Mouse (Mus musculus) thymus, adult 2 months (tissue): ENCODE measurements around the gene Tmx2. TPM values are rescaled to one million over a fixed set of nuclear protein-coding genes. Genes with fewer than 3 reads are reported as not detected.

Source experiments
- DNase-seq: peaks from one replicate; pipeline ENCODE4 v3.0.0; 2021
- H3K27ac ChIP-seq: fragments of 200-500 bp; 2 replicates; pipeline ENCODE4 v1.5.1; 2012; ENCODE audit warnings: low read length, control low read depth; ENCODE audit not compliant: control insufficient read depth, insufficient read depth
- H3K27me3 ChIP-seq: fragments of 200-500 bp; 2 replicates; pipeline ENCODE4 v1.6.1; 2012; ENCODE audit warnings: mild to moderate bottlenecking, low read length, moderate library complexity, mixed read lengths; ENCODE audit not compliant: control insufficient read depth, insufficient read depth
- H3K36me3 ChIP-seq: fragments of 200-500 bp; 2 replicates; pipeline ENCODE4 v1.6.1; 2012; ENCODE audit warnings: mild to moderate bottlenecking, low read length, moderate library complexity; ENCODE audit not compliant: control insufficient read depth, insufficient read depth
- H3K4me1 ChIP-seq: fragments of 200-500 bp; replicated peaks from 2 replicates; pipeline ENCODE4 v1.6.1; 2012; ENCODE audit warnings: low read length; ENCODE audit not compliant: control insufficient read depth, insufficient read depth
- H3K4me3 ChIP-seq: fragments of 200-500 bp; 2 replicates; pipeline ENCODE4 v1.5.1; 2012; ENCODE audit warnings: mild to moderate bottlenecking, low read length, control low read depth, moderate library complexity; ENCODE audit not compliant: control insufficient read depth, insufficient read depth
- CTCF ChIP-seq: fragments of 200-500 bp; IDR thresholded peaks from 2 replicates; pipeline ENCODE4 v1.5.1; 2012; ENCODE audit warnings: mild to moderate bottlenecking, control low read depth, low read length, moderate library complexity, borderline replicate concordance; ENCODE audit not compliant: control insufficient read depth, poor library complexity, insufficient read depth; ENCODE audit errors: extremely low read depth
- POLR2A ChIP-seq: fragments of 200-500 bp; IDR thresholded peaks from 2 replicates; pipeline ENCODE4 v1.6.1; 2012; ENCODE audit warnings: mild to moderate bottlenecking, low read length, control low read depth, moderate library complexity; ENCODE audit not compliant: control insufficient read depth, poor library complexity, insufficient read depth; ENCODE audit errors: extremely low read depth
- WGBS: fragments of 180-500 bp; shearing (Covaris S2); methylation state at CpG from one replicate; pipeline ENCODE4 v1.1.7; 2018; 5-methylcytosine and 5-hydroxymethylcytosine counted together
- polyA plus RNA-seq: library from polyadenylated mRNA; depleted of rRNA; stranded (reverse); fragments of >200 nt; gene quantifications from 2 replicates; pipeline ENCODE4 v1.2.3, GENCODE M21; 2012; rRNA removed

Gene Tmx2
- polyA plus RNA-seq, 1 experiment, result 53.8 TPM

DNA sequence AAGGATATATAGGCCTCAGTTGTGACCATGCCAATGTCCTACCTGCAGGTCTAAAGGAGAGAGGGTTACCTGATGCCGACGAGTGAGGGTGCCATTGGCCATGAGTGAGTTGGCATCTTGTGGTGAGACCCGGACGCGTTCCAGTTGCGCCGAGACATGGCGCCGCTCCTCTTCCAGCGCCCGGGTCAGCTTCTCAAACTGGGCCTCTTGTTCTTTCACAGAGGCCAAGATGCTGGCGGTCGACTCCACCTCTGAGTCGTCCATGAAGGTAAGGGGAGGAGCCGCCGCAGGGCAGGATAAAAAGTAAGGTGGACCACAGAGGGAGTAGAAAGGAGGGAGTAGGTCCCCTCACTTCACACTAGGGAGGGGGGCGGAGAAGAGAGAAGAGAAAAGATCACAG lies 54.7 kb downstream of the Tmx2 start:
- H3K4me1 ChIP-seq, result no peaks in the 10 kb centered on the region
- no peak overlapping the region for H3K27ac ChIP-seq
- no peak for TF ChIP-seq CTCF
- no peak for TF ChIP-seq POLR2A
- no peak overlapping the region for H3K4me3 ChIP-seq
- no peak for DNase-seq
- H3K36me3 ChIP-seq, result no peaks in the 10 kb centered on the region
- no peaks in the 10 kb centered on the region for H3K27me3 ChIP-seq
- WGBS, result 95% methylated on average over 17 of the region's 17 CpGs

- Histone ChIP-seq H3K27ac (no peak overlapping the region), H3K4me3 (no peak overlapping the region), H3K27me3 (no peaks in the 10 kb centered on the region), H3K4me1 (no peaks in the 10 kb centered on the region), H3K36me3 (no peaks in the 10 kb centered on the region)
- TF ChIP-seq CTCF (no peak), POLR2A (no peak)
- DNase-seq, result no peak
- WGBS, result 20% methylated on average over 3 of the region's 3 CpGs
Observed at GRCm38 (mm10) chr2:84623428-84624119, 55.4 kb downstream of the Tmx2 start.

- H3K36me3 ChIP-seq, result no peaks in the 10 kb centered on the region
- 66% methylated on average over 2 of the region's 2 CpGs for WGBS
- no peak overlapping the region for H3K4me3 ChIP-seq
- H3K4me1 ChIP-seq, result no peaks in the 10 kb centered on the region
- no peak for TF ChIP-seq CTCF
- no peak for TF ChIP-seq POLR2A
- no peaks in the 10 kb centered on the region for H3K27me3 ChIP-seq
- no peak for DNase-seq
- no peak overlapping the region for H3K27ac ChIP-seq
Observed at GRCm38 (mm10) chr2:84622668-84623067, 56.3 kb downstream of the Tmx2 start.

Other genes with a start within 250 kb of the Tmx2 start
- gene Tfpi, start 202.4 kb downstream of the Tmx2 start, polyA plus RNA-seq, result 1.5 and 2.3 TPM in 2 replicates
- 10.5 and 13.6 TPM in 2 replicates for gene Ctnnd1, start 28.4 kb downstream of the Tmx2 start, polyA plus RNA-seq
- gene Btbd18, start 20.1 kb downstream of the Tmx2 start, polyA plus RNA-seq, result not detected in 2 replicates
- gene Selenoh, start 8.4 kb downstream of the Tmx2 start, polyA plus RNA-seq, result 172 and 191 TPM in 2 replicates
- not detected in 2 replicates for gene Gm28635, start 1.1 kb downstream of the Tmx2 start, polyA plus RNA-seq
- gene Med19, start 738 bp downstream of the Tmx2 start, polyA plus RNA-seq, result 10.6 and 11.6 TPM in 2 replicates
- gene Zdhhc5, start 36.0 kb upstream of the Tmx2 start, polyA plus RNA-seq, result 53.6 and 57.1 TPM in 2 replicates
- gene Clp1, start 48.2 kb upstream of the Tmx2 start, polyA plus RNA-seq, result 25.0 and 29.3 TPM in 2 replicates
- 1.2 and 2.0 TPM in 2 replicates for gene Ypel4, start 54.9 kb upstream of the Tmx2 start, polyA plus RNA-seq
- 0.15 TPM in 1 of 2 replicates, not detected in the other for gene Gm19426, start 64.5 kb upstream of the Tmx2 start, polyA plus RNA-seq
- gene Serping1, start 96.3 kb upstream of the Tmx2 start, polyA plus RNA-seq, result 64.6 and 93.7 TPM in 2 replicates
- 27.7 and 35.3 TPM in 2 replicates for gene Ube2l6, start 119.7 kb upstream of the Tmx2 start, polyA plus RNA-seq
- gene Smtnl1, start 143.5 kb upstream of the Tmx2 start, polyA plus RNA-seq, result 0.60 and 0.94 TPM in 2 replicates
- 23.0 and 29.0 TPM in 2 replicates for gene Timm10, start 147.9 kb upstream of the Tmx2 start, polyA plus RNA-seq
- gene Slc43a1, start 159.7 kb upstream of the Tmx2 start, polyA plus RNA-seq, result 106 and 123 TPM in 2 replicates
- gene Rtn4rl2, start 207.6 kb upstream of the Tmx2 start, polyA plus RNA-seq, result 1.8 and 2.1 TPM in 2 replicates